Mouse (Mus musculus): ENCODE data around the gene Gm11596.
"Not testable (repeated sequence)": the region's sequence is repeated elsewhere in the genome, so short reads cannot be mapped to it uniquely, and the experiment has no call there.

The Gm11596 gene

GRCm38 (mm10) chr11:99793367-99793766, at the start of gene Gm11596:
Gene Gm11596, minus strand, starts transcription at chr11:99793467.
- no peak for DNase-seq (ENCODE audit: low read depth)

- no peak for DNase-seq (ENCODE audit: low read depth)
Measured at GRCm38 (mm10) chr11:99842185-99842584, 48.9 kb upstream of the Gm11596 start.

GRCm38 (mm10) chr11:99837966-99838365, 44.7 kb upstream of the Gm11596 start, which contains the start of gene 2300003K06Rik:
Gene 2300003K06Rik, minus strand, starts transcription at chr11:99838066.
- DNase-seq (ENCODE audit: low read depth) = no peak

GRCm38 (mm10) chr11:99815566-99815965, 22.3 kb upstream of the Gm11596 start, which contains the start of gene Gm11564:
Gene Gm11564, minus strand, starts transcription at chr11:99815666.
- DNase-seq (ENCODE audit: low read depth) = not testable (repeated sequence)

GRCm38 (mm10) chr11:99809792-99810191, 16.5 kb upstream of the Gm11596 start, which contains the start of gene Krtap4-13:
Gene Krtap4-13, minus strand, starts transcription at chr11:99809892.
- DNase-seq (ENCODE audit: low read depth) = not testable (repeated sequence)

- DNase-seq (ENCODE audit: low read depth) = not testable (repeated sequence)
Measured at GRCm38 (mm10) chr11:99804346-99804745, 11.1 kb upstream of the Gm11596 start, which contains the start of gene Gm11554. Gene Gm11554, minus strand, starts transcription at chr11:99804446.

- DNase-seq (ENCODE audit: low read depth) = not testable (repeated sequence)
Measured at GRCm38 (mm10) chr11:99798832-99799231, 5.6 kb upstream of the Gm11596 start, which contains the start of gene Gm11569. Gene Gm11569, minus strand, starts transcription at chr11:99798932.

- not testable (repeated sequence) for DNase-seq (ENCODE audit: low read depth)
Measured at GRCm38 (mm10) chr11:99784900-99785299, 8.4 kb downstream of the Gm11596 start, which contains the start of gene Krtap4-9. Gene Krtap4-9, plus strand, starts transcription at chr11:99785200.

GRCm38 (mm10) chr11:99780604-99781003, 12.7 kb downstream of the Gm11596 start, which contains the start of gene Krtap4-8:
Gene Krtap4-8, minus strand, starts transcription at chr11:99780704.
- no peak for DNase-seq (ENCODE audit: low read depth)

- DNase-seq (ENCODE audit: low read depth) = no peak
Measured at GRCm38 (mm10) chr11:99778401-99778800, 14.9 kb downstream of the Gm11596 start.

GRCm38 (mm10) chr11:99772813-99773212, 20.5 kb downstream of the Gm11596 start, which contains the start of gene Gm11595:
Gene Gm11595, minus strand, starts transcription at chr11:99772913.
- DNase-seq (ENCODE audit: low read depth) = not testable (repeated sequence)

GRCm38 (mm10) chr11:99768410-99768809, 24.9 kb downstream of the Gm11596 start:
- no peak for DNase-seq (ENCODE audit: low read depth)

GRCm38 (mm10) chr11:99758877-99759276, 34.4 kb downstream of the Gm11596 start:
- DNase-seq (ENCODE audit: low read depth) = no peak

- no peak for DNase-seq (ENCODE audit: low read depth)
Measured at GRCm38 (mm10) chr11:99743985-99744384, 49.3 kb downstream of the Gm11596 start.

Data from c-Kit-positive CD71-negative TER-119-negative erythroid progenitor cells, embryonic 14.5 days (primary cell).